Mouse (Mus musculus): ENCODE data around the gene Gmds.

Gmds gene

DNA sequence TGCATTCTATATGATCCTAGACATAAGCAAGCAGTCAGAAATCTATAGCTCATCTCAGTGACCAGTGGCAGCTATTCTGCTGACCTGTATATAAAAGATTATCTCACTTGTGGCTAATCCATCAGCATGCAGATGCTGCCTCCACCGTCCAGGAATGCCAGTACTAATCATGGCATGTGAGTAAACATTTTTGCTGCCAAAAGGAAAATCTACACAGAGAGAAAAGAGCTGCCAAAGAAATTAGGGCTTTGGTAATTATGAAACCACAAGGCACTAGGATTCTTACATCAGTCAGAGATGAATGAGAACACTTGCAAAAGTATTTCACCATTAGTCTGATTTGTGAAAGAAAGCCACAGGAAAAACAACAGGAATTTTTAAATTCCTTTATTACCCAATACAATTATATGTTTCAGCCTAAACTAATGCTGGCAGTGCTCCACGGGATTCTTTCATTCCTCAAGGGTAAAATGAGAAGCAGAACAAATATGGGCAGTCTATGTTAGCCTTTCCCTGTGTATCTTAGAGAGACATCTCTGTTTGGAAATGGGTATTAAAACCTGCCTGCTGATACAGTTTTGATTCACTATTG lies 71.3 kb downstream of the Gmds start:
- peak in 1 of 2 experiments; percentile 5 for DNase-seq

DNA sequence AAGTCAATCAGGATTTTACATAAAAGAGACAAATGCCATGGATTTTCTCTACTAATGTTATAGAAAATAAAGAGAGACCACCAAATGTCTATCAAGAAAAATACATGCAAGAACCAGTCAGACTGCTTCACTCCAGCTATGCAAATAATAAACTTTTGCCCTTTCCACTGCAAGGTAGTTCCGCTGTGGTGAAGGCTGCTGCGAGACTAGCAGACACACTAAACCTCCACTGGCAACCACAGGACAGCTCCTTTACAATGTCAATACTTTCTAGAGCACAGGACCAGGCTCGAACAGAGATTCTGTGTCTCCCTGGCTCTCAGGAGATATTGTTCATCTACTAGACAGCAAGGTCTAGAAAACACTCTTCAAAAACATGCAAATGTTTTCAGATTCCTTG lies 71.8 kb downstream of the Gmds start:
- DNase-seq, result no peak

DNA sequence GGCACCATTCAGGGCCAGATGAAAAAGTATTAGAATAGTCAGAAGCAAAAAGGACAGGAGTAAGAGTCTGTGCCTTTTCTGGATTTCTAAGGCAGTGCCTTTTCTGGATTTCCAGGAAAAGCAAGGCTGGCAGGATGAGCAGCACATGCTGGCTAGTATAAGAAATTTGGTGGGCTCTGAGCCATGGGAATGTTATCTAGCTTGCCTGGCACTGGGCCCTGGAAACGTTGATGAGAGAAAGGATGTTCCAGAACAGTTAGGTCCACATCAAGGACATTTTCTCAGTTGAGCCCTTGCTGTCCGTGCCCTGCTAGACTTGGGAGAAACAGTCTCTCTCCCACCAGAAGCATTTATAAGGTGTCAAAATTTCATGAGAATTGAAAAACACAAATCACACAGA lies 82.4 kb downstream of the Gmds start:
- DNase-seq, result no peak

DNA sequence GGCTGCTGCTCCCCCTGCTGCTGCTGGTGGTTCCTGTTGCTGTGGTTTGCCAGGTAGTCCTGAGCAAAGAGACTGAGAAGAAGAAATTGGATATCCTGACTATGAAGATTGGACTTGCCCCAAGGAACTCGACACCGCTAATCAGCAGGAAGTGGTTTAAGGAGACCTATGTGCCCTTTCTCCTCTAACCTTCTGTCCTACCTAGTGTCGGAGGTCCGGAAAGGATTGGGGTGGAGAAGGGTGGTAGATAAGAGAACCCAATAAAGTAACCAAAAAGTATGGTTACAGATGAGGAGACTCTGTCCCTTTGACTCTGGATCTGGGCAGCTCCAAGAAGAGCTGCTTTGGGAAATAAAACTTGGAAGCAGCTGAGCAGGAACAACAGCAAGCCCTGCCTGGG lies 86.3 kb downstream of the Gmds start:
- no peak for DNase-seq

DNA sequence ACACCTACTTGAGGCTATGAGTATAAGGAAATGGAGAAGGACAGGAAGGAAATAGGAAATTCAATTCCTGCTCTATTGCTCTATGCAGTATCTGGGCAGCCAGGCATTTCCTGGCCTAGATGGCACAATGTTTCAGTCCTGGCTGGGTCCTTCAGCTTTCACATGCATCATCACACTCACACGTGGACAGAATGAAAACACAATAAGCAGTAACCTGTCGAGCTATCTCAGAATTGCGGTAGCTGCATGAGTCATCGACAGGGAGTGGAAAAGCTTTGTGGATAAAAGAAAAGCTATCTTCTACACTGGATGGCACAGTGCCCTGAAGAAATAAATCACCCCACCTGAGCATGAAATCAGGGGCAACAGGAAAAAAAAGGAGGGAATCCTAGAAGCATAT lies 96.3 kb downstream of the Gmds start:
- no peak for DNase-seq

DNA sequence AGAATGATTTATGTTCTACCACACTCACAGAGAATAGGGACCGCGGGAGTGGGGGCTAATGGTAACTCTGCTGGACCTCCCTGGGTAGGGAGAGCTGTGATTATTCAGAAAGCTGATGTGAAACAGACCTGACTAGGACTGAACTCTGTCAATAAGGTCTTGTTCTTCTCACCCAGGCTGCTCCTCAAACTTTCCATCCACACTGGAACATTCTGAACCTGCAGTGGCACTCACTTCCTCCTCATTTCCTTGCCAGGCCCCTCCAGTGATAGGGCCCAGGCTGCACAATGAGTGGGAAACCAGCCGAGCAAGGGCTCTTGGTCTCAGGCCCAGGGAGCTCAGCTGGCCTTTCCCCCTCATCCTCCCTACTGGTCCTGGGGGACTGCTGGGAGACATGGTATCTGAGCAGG lies 102.3 kb downstream of the Gmds start:
- peak; percentile 16 to 23 for DNase-seq

DNA sequence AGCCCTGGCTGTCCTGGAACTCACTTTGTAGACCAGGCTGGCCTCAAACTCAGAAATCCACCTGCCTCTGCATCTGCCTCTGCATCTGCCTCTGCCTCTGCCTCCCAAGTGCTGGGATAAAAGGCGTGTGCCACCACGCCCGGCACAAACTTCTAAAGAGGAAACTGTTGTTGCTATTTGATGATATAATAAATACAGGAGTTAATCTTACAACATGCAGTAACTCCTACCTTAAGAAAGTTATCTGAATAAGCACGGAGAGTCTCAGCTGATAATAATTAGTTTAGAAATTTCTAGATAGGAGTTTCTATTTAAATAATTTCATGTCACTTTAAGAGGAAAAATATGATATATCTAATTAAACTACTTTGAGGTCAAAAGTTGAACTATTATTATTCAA lies 103.5 kb downstream of the Gmds start:
- no peak for DNase-seq

DNA sequence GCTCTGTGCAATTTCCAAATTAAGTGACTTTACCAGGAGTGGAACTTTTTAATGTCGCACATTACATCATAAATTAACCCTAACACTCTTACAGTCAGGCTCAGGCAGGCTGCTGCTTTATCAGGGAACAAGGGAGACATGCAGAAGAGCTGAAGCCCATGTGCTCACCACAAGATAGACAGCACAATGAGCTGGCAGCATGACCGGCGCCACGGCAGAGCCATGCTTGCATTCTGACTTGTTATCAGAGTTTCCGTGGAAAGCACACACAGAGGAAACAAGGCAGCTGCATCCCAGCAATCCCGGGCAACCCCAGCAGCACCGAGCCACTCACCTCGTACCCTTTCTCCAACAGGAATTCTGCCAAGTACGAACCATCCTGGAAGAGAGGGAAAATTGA lies 104.5 kb downstream of the Gmds start:
- peak in 1 of 2 experiments; percentile 10 for DNase-seq

DNA sequence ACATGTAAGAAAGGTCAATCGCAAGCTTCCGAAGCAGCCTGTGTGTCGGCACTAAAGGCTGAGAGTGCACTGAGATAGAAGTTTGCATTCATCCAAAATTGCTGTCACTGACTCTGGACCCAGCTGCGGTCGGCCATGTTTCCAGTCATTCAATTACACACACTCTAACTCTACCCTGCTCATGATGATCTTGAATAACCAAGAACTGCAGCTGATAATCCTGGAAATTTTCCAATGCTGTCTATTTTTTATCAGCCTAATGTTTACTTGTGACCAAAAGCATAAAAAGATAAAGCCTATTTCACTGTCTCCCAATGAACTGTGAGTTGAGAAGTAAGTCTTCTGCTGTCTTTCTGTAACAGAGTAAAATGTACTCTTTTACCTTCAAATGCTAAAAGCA lies 106.1 kb downstream of the Gmds start:
- no peak for DNase-seq

DNA sequence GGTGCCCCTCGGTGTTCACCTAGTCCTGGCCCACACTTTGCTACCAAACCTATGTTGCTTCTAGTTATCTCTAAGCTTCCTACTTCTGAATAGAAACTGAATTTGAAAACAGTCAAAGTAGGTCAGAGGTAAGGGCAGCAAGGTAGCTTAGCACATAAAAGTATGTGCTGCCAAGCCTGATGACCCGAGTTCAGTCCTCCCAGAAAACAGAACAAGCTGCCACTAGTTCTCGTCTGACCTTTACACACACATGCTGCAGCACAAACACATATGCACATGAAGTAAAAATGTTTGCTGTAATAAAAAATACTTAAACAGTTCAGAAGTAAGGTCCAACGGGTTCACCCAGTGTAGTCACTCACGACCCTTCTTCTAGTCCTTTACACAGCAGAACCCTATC lies 106.6 kb downstream of the Gmds start:
- DNase-seq, result no peak

DNA sequence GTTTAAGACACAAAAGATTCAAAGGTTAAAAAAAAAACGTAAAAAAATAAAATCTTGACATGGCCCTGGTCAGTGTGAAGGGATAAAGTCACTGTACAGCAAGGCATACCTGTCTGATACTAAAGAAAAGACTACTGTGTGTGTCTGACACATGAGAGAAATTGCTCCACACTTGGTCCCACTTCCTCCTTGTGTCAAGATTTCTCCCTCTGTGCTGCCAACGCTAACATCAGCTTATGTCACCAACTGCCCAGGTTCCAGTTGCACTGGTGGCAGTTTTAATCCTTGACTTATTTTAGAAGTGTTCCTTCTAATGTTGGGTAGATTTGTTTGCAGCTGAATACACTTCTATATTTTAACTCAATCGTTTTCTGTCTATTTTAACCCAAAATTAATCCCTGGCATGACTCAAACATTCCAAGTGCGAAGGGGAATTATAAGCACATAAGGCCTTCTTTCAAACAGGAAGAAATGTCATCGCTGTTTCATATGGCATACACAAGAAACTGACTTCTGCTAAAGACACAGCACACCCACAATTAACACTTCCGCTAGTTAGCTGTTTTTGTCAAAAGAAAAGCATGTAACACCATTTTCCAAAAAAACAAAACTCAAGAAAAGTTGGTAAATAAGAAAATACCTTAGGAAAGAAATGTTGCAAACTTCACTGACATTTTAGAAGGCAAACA lies 110.5 kb downstream of the Gmds start:
- no peak for DNase-seq

DNA sequence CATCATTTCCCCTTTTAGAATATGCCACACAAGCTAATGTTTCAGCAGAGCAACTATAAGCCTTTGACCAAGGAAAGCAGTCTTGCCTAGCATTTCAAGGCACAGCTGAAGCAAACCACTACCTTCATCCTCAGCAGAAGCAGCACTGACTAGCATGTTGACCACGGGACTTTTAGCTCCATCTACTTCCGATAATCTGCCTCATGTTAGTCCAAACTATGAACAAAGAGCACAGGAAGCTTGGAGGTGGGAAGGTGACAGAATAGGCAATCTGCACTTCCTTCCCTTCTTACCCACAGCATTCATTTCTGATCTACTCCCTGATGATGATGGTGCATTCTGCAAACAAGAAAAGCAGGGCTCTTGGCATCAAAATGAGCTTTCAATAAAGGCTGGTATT lies 120.9 kb downstream of the Gmds start:
- no peak for DNase-seq

DNA sequence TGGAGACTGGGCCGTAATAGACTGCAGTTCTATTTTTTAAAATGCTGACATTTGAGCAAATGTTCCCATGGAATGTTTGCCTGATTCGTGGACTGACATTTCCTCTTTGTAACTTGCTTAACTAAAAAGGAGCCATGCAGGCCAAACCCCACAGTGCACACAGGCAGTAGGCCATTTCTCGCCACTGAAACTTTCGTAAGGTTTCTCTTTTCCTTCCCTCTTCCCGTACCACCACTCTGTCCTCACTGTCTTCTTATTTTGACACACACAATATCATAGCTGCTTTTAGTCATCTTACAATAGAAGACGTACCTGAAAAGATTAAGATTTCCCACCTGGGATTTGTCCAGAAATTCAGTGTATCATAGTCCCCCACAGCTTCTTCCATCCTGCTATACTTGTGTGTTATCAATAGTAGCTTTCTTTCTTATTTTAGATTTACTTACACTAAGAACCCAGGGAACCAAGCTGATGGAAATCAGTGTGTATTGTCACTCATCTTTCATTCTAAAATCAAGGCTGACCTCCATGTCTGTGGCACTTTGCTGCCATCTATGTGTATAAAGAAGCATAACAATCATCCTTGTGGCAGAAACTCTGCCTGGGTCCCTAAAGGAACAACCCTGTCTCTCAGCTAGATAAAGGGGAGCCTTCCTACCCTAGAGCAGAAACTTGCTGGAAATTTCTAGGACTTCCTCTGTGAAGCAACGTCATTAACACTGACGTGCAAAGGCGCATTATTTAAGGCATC lies 124.7 kb downstream of the Gmds start:
- peak; percentile 10 to 21 for DNase-seq

DNA sequence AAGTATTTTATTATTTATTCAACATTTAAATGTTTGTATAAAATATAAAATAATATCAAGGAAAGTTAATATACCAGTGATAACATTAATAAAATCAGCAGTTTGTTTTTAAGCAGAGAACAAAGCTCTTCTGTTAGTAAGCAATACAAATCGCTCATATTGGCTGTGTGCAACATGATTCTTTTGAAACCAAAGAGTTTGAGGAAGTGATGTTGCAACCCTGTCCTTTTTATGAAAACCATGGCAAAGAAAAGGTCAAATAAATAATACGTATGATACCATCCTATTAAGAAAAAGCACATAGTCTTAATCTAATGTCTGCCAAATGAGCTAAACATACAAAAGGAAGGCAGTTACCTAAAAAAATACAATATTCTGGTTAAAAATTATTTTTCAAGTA lies 126.4 kb downstream of the Gmds start:
- DNase-seq, result no peak

DNA sequence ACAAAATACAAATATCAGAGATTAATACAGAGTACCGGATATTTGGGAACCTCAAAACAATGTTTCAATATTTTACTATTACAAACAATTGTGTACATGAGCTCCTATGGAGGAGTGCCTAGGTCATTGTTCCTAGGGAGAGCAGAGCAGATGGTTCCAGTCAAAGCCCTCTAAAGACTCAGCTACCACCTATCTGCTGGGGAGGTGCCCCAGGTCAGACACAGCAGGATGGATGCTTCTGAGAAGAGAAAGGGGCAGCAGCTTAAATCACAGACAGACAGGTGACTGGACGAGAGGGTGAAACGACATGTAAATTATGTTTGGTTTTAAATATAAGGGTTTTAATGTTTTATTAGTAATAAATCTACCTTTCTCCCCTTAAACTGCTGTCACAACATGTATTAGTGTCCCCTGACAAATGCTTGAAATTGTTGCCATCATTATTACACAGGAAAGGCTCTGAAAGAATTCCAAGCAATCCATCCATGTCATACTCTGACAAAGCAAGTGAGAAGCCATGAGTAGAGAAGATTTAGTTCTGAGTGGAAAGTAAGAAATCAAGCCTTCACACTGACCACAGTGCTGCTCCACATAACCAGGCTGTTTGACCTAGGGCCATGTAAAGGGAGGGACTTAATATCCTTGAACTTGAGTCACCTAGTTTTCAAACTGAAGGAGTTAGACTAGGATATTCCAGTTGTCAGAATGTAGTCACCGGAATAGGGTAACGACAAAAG lies 131.2 kb downstream of the Gmds start:
- no peak for DNase-seq

DNA sequence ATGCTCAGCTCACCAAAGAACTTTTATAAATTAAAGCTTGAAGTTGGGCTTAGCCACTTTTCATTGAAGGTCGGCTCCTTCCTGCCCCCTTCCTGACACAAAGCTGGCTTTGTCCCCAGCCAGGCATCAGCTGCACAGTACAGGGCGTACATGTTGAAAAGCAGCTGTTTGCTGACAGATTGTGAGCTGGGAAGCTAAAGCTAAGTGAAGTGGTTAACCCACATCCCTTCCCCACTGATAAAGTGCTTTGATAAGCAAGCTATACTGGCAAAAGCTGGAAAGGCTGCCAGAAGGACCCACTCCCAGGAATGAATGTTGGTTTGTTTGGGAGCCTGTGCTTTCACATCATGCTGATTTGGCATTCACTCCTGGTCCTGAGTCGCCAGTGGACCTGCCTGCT lies 158.6 kb downstream of the Gmds start:
- peak; percentile 59 to 66 for DNase-seq

DNA sequence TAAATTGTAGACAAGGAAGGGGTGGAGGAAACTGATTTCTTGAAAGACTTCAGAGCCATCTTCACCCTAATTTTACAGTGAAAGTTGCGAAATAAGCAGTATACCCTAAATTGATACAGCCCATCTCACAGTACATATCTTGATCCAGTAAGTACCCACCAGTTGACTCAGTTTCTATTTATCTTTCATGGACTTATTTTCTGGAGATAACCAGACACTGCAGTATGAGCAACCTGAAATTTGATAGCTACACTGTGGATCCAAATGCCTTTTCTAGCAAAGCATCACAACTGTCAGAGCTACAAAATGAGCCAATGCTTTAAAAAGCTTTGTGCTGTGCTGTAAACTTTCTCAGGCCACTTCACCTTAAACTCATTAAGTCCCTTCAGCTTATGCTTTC lies 159.9 kb downstream of the Gmds start:
- DNase-seq, result no peak

DNA sequence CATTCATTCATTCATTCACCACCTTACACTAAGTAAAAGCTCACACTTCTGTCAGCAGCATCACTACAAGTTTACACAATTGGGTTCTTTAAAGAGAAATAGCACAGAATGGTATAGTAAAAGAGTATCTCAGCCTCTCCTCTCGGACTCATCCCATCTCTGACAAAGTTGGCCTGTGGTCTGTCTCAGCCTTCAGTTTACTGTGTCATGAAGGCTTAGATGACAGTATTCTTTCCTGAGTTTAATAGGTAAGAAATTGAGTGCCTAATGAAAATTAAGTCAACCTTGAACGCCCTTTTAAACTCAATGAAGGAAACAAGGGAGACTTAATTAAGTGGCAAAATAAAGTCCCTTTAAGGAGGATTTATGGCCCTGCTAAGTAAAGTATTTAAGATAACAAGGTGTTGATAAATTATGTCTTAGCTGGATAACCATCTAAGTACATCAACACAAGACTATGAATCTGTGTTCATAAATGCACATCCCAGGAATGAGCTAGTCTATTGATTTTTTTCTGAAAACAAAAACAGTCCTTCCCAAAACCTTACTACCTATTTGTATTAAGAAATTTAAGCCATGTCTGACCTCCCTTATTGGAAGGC lies 160.6 kb downstream of the Gmds start:
- DNase-seq, result no peak

DNA sequence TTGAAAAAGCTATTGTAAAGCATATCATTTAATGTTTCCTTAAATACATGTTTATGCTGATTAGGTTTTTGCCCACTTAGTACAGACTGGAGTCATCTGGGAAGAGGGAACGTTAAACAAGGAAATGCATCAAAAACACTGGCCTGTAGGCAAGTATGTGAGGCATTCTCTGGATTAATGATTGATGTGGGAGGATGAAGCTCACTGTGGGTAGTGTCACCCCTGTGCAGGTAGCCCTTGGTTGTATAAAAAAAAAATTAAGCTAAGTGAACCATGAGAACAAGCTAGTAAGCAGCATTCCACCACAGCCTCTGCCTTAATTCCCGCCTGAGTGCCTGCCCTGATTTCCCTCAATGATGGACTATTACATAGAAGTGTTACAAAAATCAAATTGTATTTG lies 163.5 kb downstream of the Gmds start:
- DNase-seq, result no peak

DNA sequence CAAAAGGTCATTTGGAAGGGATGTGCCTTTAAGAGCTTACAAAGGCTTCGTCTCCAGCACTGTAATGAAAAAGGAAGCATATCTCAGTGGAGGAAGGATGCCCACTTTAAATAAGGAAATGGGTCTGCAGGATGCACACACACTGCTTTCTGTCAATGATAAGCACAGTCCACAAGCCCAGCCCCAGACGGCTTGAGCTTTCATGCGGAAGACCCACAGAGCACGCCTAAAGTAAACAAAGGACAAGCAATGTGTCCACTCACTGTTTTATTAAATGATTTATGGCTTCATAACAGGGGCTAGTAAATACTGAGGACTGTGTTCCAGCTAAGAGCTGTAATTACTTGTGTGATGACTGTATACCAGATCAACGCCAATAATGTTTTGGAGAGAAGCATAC lies 169.4 kb downstream of the Gmds start:
- DNase-seq, result peak; percentile 55 to 68

DNA sequence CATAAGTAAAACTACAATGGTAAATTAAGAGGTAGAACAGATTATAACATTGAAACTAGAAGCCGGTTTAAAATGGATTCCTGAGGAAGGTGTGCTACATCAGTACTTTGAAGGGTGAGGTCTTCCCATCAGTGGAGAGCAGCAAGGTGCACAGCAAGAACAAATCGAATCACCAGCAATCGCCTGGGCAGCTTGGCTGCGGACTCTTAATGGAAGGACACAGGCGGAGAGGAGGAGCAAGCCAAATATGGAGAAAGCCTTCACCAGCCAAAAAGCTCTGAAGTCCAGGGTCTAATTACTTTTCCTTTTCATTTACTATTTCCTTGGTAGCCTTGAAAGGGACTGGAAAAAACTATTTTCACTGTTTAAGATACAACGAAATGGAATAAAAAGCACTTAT lies 170.7 kb downstream of the Gmds start:
- no peak for DNase-seq

DNA sequence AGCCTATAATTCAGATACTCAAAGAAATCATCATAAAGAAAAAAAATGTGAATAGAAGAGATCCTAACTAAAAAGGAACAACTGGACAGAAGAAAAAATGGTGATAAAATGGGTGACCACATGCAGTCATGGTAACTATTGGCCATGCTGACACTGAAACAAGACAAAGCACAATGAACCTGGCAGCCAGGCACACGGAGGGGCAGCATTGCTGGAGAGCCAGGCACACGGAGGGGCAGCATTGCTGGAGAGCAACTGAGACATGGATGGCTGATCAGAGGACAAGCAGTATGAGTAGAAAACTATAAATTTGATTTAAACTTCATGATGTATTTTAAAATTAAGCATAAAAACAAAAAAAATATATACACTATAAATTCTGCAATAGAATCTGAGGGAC lies 173.0 kb downstream of the Gmds start:
- DNase-seq, result no peak

DNA sequence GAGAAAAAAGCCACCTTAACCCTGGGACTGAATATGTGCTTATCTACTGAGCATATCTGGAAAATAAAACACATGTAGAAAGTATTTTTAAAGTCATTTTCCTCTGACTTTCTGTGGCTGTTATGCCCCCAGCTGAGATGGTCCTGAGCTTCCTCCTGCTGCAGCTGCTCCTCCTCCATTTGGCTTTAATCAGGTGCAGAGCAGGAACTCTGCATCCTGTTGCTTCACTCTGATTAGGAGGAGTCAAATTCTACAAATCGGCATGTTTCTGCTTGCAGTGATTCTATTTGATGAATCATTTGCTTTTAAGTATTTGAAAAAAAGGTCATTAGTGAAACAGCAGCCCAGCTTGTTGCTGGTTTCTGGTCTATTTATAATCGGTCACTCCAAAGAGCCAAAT lies 177.0 kb downstream of the Gmds start:
- no peak for DNase-seq
